In genomic region chr17:64590483-64590882, GRCm38 (mm10) we compare ENCODE assay signal across 23 mouse cellular contexts. TPM values are rescaled to one million over a fixed set of nuclear protein-coding genes. Genes with fewer than 3 reads are reported as not detected.
DNase-seq lines count a peak whose midpoint lies in the region; ATAC-seq and TF ChIP-seq lines count a peak whose summit lies in the region.
"Had no signal": no experiment of that assay in that cellular context is flagged by ENCODE, and none has a peak within 500 bp of the region (broad histone marks: within the 10 kb centered on the region; RNA-seq: fewer than 3 reads in every experiment).

No protein-coding gene starts in this region.

- no peak overlapping the region for H3K27ac ChIP-seq in liver, adult 2 months (replicated peaks; ENCODE audit: insufficient read depth, low read depth, low read length)
- no peak overlapping the region for H3K27ac ChIP-seq in liver, embryonic 16.5 days (ENCODE audit: low read length)
- H3K27ac ChIP-seq: embryonic facial prominence, embryonic 13.5 days; hindbrain, embryonic 14.5 days; left cerebral cortex, adult 2 months; neural tube, embryonic 13.5 days; stomach, embryonic 15.5 days had no signal

- no peaks in the 10 kb centered on the region for H3K36me3 ChIP-seq in liver, adult 2 months (ENCODE audit: control insufficient read depth, insufficient read depth, low read length)
- H3K36me3 ChIP-seq in liver, embryonic 16.5 days (ENCODE audit: control insufficient read depth, insufficient read depth) = no peaks in the 10 kb centered on the region
- no peaks in the 10 kb centered on the region for H3K36me3 ChIP-seq in splenic B cell, adult 2 months (ENCODE audit: control insufficient read depth, insufficient read depth, low read length, poor library complexity, severe bottlenecking)
- H3K36me3 ChIP-seq: embryonic facial prominence, embryonic 13.5 days; heart, embryonic 12.5 days; midbrain, embryonic 12.5 days; neural tube, embryonic 13.5 days; stomach, embryonic 15.5 days had no signal

- no peak overlapping the region for H3K4me3 ChIP-seq in liver, adult 2 months (ENCODE audit: insufficient read depth, low read depth, low read length)
- no peak overlapping the region for H3K4me3 ChIP-seq in liver, embryonic 16.5 days (ENCODE audit: low read depth, low read length)
- H3K4me3 ChIP-seq: embryonic facial prominence, embryonic 13.5 days; heart, embryonic 12.5 days; left cerebral cortex, adult 2 months; midbrain, embryonic 12.5 days; neural tube, embryonic 13.5 days; stomach, embryonic 15.5 days had no signal

- peak; percentile 83 for ATAC-seq in liver, embryonic 16.5 days (ENCODE audit: low read depth)
- ATAC-seq: forebrain, postnatal 0 days had no signal

- H3K4me1 ChIP-seq in liver, adult 2 months (ENCODE audit: control insufficient read depth, insufficient read depth, low read length) = peaks cover 11% of the 10 kb centered on the region
- H3K4me1 ChIP-seq in liver, embryonic 16.5 days (ENCODE audit: control insufficient read depth, low read depth, low read length) = no peaks in the 10 kb centered on the region; the same call in 1 of the 2 replicates
- H3K4me1 ChIP-seq: embryonic facial prominence, embryonic 13.5 days; heart, embryonic 12.5 days; midbrain, embryonic 12.5 days; stomach, embryonic 15.5 days had no signal

- H3K27me3 ChIP-seq in liver, adult 2 months (ENCODE audit: control insufficient read depth, insufficient read depth, low read length) = no peaks in the 10 kb centered on the region
- H3K27me3 ChIP-seq in liver, embryonic 16.5 days (ENCODE audit: control insufficient read depth, insufficient read depth, low read depth, low read length) = no peaks in the 10 kb centered on the region
- H3K27me3 ChIP-seq in splenic B cell, adult 2 months (ENCODE audit: control insufficient read depth, insufficient read depth, low read length, poor library complexity, severe bottlenecking) = no peaks in the 10 kb centered on the region; the same call in 1 of the 2 replicates
- H3K27me3 ChIP-seq: embryonic facial prominence, embryonic 13.5 days; heart, embryonic 12.5 days; midbrain, embryonic 12.5 days; neural tube, embryonic 13.5 days; stomach, embryonic 15.5 days had no signal

- no peak for TF ChIP-seq CTCF in liver, adult 2 months (IDR thresholded peaks at IDR 0.05; ENCODE audit: low read depth, low read length)

- peak; percentile 73 for DNase-seq in liver, adult 2 months (ENCODE audit: extremely low read depth, low read depth, low spot score)
- DNase-seq in liver = no peak
- DNase-seq in induced T-regulatory cell, adult 2 months (ENCODE audit: low read depth) = peak; percentile 42
- DNase-seq in splenic B cell, adult 2 months (ENCODE audit: low read depth, low spot score) = peak; percentile 67
- no peak for DNase-seq in kidney, adult 9 months
- DNase-seq in layer of hippocampus, postnatal 25 days (ENCODE audit: extremely low spot score in 1 of 2, low spot score in 1 of 2) = no peak
- DNase-seq in thymus, postnatal 25 days = no peak
- DNase-seq: adrenal gland, adult 2 months; cerebellum, adult 9-11 months; forebrain, postnatal 0 days; heart, postnatal 36 days; kidney, adult 8-10 months; kidney, postnatal 25 days; lung, embryonic 14.5 days; lung, postnatal 36 days had no signal

- H3K4me2 ChIP-seq in liver, embryonic 16.5 days (ENCODE audit: low read depth, low read length) = no peak overlapping the region
- H3K4me2 ChIP-seq: embryonic facial prominence, embryonic 13.5 days; heart, embryonic 12.5 days; hindbrain, embryonic 14.5 days; lung, embryonic 14.5 days; midbrain, embryonic 12.5 days; neural tube, embryonic 13.5 days; stomach, embryonic 15.5 days had no signal

- no peak for TF ChIP-seq POLR2A in liver, adult 2 months (IDR thresholded peaks at IDR 0.05; ENCODE audit: extremely low read depth, insufficient read depth, low read length)

- H3K9ac ChIP-seq in liver, adult 2 months (ENCODE audit: low read depth, low read length) = no peak overlapping the region
- H3K9ac ChIP-seq in liver, embryonic 16.5 days (ENCODE audit: low read depth, low read length) = no peak overlapping the region
- H3K9ac ChIP-seq: embryonic facial prominence, embryonic 13.5 days; forebrain, postnatal 0 days; heart, embryonic 12.5 days; hindbrain, embryonic 14.5 days; lung, embryonic 14.5 days; midbrain, embryonic 12.5 days; neural tube, embryonic 13.5 days; stomach, embryonic 15.5 days had no signal

- WGBS in liver, adult 2 months = 25% methylated on average over 4 of the region's 4 CpGs
- WGBS in liver, embryonic 16.5 days (ENCODE audit: insufficient replicate concordance) = 42% methylated on average over 4 of the region's 4 CpGs

- H3K9me3 ChIP-seq in liver, embryonic 16.5 days (replicated peaks; ENCODE audit: control insufficient read depth, low read length) = no peaks in the 10 kb centered on the region
- H3K9me3 ChIP-seq: embryonic facial prominence, embryonic 13.5 days; heart, embryonic 12.5 days; midbrain, embryonic 12.5 days; neural tube, embryonic 13.5 days; stomach, embryonic 15.5 days had no signal

- no peaks in the 10 kb centered on the region for H3K79me2 ChIP-seq in liver, adult 2 months (ENCODE audit: control insufficient read depth, insufficient read depth, low read length)

RNA-seq across cellular contexts. Expression of gene Man2a1, which starts 10.1 kb away (rescaled TPM):
- 93.6 and 109 TPM in 2 replicates for total RNA-seq in liver, adult 2 months (2014; rRNA removed)
- polyA plus RNA-seq in liver, adult 2 months (2012; rRNA removed) = 25.4 and 34.5 TPM in 2 replicates
- polyA plus RNA-seq in liver, embryonic 16.5 days (2015; fragmentation: Nextera tagmentation; extraction: Ambion mirVana) = 5.6 and 6.3 TPM in 2 replicates
- total RNA-seq in layer of hippocampus, postnatal 25 days (2021) = 10 to 100 TPM; 13.6 to 15.2 TPM

Comparison
In these comparisons a context has a peak if more than half of its experiments do, and no peak if none do; other contexts are left out.
1. DNase-seq: peak in liver, adult 2 months (single experiment), induced T-regulatory cell, adult 2 months (single experiment) and splenic B cell, adult 2 months (single experiment); none in liver (single experiment), kidney, adult 9 months (single experiment), layer of hippocampus, postnatal 25 days (0 of 2) and thymus, postnatal 25 days (single experiment).